Mouse (Mus musculus) megakaryocyte, adult 5-6 weeks (primary cell): ENCODE results near the gene Fbxl16. TPM values are rescaled to one million over a fixed set of nuclear protein-coding genes. Genes with fewer than 3 reads are reported as not detected.
A peak's percentile ranks its signal among the peaks of the same experiment; 100 is the strongest.
"Not testable (repeated sequence)": the region's sequence is repeated elsewhere in the genome, so short reads cannot be mapped to it uniquely, and the experiment has no call there.

Experiments
- ATAC-seq: 2 replicates; pipeline ENCODE4 v1.8.0; 2016; ENCODE audit warnings: mild to moderate bottlenecking, inconsistent platforms; ENCODE audit not compliant: poor library complexity, severe bottlenecking
- total RNA-seq, 2 experiments: library from RNA; stranded (forward) in 1 of 2; stranded (reverse) in 1 of 2; fragments of 153-499, 151-499 nt in 1 of 2; fragments of 221-1000, 200-1000 nt in 1 of 2; gene quantifications; 2 replicates each; pipeline versions ENCODE4 v1.2.3 to v1.2.4; 2015 to 2017

Fbxl16 gene
- total RNA-seq, 2 experiments from 2014 or later: not detected

DNA sequence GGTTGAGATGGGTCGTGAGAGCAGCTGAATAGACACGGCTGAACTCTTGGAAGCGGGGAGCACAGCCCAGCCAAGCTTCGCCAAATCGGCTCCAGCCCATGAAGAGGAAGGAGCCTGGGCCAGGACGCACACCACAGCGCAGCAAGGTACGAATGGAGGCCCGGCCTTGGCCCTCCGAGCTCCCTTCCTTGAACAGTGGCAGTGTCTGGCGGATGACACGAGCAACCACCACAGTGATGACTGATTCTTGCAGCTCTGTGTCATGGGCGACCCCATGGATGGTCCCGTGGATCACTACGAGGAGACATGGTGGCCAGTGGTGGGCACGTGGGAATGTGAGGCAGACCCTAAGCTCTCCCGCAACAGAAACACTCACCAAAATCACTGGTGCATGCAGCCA is 13.9 kb upstream of the Fbxl16 start:
- no peak for ATAC-seq

DNA sequence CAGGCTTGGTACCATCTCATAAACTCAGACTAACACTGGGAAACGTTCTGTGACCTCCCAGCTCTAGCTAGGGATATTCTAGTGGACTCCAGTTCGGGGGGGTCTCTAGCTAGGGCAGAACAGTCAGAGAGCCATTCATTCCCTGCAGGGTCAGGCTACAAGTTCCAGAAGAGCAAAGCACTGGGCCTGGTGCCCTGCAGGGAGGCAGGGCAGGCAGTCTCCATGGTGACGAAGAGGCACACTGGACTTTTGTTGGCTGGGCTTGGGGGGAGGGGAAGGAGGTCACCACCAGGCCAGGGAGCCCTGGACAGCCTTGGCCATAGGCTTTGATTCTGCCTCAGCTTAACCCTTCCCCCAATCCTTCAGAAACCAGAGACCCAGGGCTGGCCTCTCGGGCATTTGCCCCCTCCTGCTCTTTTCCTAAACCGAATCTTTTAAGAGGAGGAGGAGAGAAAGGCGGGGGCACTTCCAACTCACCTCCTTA is 13.2 kb upstream of the Fbxl16 start, which contains the start of gene AC134908.4:
TSS of gene AC134908.4 (minus strand) at position 51 of the 484 bp plus-strand sequence.
- ATAC-seq: no peak

GRCm38 (mm10) chr17:25796211-25796771 is 12.6 kb upstream of the Fbxl16 start:
- ATAC-seq: no peak

DNA sequence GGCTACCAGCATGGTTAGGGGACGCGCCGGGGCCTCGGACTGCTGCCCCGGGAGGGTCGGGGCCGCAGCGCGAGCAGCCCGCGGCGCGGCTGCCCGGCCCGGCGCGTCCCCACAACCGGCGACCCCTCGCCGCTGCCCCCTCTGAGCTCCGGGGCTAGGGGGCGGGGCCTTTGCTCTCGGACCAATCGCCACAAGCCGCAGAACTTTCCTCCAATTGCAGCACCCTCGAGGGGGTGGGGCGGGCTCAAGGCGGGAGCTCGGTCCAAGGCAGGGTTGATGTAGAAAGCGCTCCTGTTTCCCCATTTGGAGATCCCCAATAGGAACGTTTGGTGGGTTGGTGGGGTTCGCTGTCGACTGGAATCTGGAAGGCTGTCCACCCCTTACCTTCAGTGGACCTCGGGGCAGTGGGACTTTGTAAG is 11.9 kb upstream of the Fbxl16 start, which contains the start of gene Metrn:
TSS of gene Metrn (minus strand) at position 186 of the 419 bp plus-strand sequence.
- ATAC-seq: peak; percentile 80

- peak; percentile 84 for ATAC-seq
These were observed 7.9 kb upstream of the Fbxl16 start for GRCm38 (mm10) chr17:25801029-25801428.

- ATAC-seq: no peak
These were observed 5.9 kb upstream of the Fbxl16 start for GRCm38 (mm10) chr17:25802825-25803517.

DNA sequence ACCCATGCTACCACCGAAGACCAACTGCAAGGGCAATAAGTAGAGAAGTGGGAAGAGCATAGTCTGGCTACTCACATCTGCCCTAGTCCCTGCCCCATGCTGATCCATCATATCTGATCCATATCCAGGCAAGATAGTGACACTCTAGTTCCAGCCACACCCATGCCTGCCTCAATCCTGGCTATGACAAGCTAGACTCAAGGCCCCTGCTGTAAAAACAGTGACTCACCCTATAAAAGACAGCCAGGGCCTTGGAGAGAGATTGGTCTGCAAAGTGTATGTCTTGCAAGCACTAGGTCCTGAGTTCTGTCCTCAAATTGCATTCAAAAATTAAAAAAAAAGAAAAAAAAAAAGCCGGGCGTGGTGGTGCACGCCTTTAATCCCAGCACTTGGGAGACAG is 2.4 kb upstream of the Fbxl16 start:
- no peak for ATAC-seq

DNA sequence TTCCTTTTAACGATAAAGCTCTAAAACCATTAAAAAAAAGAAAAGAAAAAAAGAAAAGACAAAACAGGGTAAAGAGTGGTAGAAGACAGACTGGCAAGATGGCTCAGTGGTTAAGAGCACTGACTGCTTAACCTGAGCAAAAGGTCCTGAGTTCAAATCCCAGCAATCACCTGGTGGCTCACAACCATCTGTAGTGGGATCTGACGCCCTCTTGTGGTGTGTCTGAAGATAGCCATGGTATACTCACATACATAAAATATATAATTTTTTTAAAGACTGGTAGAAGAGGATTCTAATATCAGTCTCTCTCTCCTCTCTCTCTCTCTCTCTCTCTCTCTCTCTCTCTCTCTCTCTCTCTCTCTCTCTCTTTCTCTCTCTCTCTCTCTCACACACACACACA is 1.4 kb upstream of the Fbxl16 start:
- ATAC-seq: not testable (repeated sequence)

DNA sequence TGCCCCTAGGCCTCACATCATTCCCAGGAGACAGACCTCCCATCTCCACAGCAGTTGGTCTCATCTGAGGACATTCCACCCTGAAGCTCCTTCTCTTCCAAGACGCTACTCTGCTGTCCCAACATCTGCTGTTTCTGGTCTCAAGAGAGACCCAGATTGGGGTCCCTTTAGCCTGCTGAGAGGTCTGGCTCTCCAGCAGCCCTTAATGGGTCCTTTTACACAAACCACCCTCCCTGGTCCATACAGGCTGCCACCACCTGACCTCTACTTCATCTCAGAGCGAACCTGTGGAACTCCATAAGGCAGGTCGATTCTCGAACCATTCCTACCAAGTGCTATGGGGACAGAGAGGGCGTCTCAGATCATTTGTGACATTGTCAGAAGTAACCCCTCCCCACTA is 857 bp upstream of the Fbxl16 start:
- ATAC-seq: no peak

GRCm38 (mm10) chr17:25809606-25810340 is 888 bp downstream of the Fbxl16 start:
- no peak for ATAC-seq

GRCm38 (mm10) chr17:25810890-25811289 is 2.0 kb downstream of the Fbxl16 start:
- no peak for ATAC-seq

GRCm38 (mm10) chr17:25813471-25813870 is 4.6 kb downstream of the Fbxl16 start:
- ATAC-seq: peak; percentile 68

- ATAC-seq: no peak
These were observed 8.8 kb downstream of the Fbxl16 start for GRCm38 (mm10) chr17:25817662-25818061.

GRCm38 (mm10) chr17:25818851-25819780 is 10.2 kb downstream of the Fbxl16 start:
- ATAC-seq: peak; percentile 34; the same call in 1 of the 2 replicates

GRCm38 (mm10) chr17:25823452-25823851 is 14.6 kb downstream of the Fbxl16 start, which contains the start of gene Wdr24:
TSS of gene Wdr24 (plus strand) at chr17:25823627.
- peak; percentile 94 for ATAC-seq

- ATAC-seq: no peak
These were observed 15.7 kb downstream of the Fbxl16 start for GRCm38 (mm10) chr17:25824362-25825142.

- no peak for ATAC-seq
These were observed 16.4 kb downstream of the Fbxl16 start for GRCm38 (mm10) chr17:25825311-25825710.

DNA sequence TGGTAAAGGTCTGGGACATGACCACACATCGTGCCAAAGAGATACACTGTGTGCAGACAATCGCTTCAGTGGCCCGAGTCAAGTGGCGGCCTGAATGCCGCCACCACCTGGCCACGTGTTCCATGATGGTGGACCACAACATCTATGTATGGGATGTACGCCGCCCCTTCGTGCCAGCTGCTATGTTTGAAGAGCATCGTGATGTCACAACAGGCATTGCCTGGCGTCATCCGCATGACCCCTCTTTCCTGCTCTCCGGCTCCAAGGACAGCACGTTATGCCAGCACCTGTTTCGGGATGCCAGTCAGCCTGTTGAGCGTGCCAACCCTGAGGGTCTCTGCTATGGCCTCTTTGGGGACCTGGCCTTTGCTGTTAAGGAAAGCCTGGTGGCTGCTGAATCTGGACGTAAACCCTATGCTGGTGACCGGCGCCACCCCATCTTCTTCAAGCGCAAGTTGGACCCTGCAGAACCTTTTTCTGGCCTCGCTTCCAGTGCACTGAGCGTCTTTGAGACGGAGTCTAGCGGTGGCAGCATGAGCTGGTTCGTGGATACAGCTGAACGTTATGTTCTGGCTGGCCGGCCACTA is 17.2 kb downstream of the Fbxl16 start:
- no peak for ATAC-seq

GRCm38 (mm10) chr17:25827011-25827410 is 18.1 kb downstream of the Fbxl16 start:
- no peak for ATAC-seq
